Mouse (Mus musculus) yolk sac, embryonic 10.5 days (tissue): ENCODE measurements around the gene Chst8.

Experiments used
- DNase-seq: peaks from one replicate; pipeline ENCODE4 v3.0.0-alpha.2; 2017; ENCODE audit warnings: low spot score

Chst8 gene

DNA sequence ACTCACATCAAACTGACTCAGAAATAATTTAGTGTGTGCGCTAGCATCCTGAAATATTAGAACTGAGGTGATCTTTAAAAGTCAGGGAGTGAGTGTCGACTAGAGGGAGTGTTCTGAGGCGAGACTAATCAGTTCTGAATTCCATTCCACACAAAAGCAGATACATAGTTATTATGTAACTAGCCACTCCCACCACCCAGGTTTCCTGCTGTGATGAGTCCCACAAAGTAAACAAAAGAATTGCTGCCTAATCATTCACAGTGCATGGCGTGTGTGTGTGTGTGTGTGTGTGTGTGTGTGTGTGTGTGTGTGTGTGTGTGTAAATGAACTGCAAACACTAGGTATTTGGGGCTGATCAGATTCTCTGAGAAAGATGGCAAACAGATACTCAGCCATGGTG, 108.1 kb downstream of the Chst8 start:
- DNase-seq: peak; percentile 33

DNA sequence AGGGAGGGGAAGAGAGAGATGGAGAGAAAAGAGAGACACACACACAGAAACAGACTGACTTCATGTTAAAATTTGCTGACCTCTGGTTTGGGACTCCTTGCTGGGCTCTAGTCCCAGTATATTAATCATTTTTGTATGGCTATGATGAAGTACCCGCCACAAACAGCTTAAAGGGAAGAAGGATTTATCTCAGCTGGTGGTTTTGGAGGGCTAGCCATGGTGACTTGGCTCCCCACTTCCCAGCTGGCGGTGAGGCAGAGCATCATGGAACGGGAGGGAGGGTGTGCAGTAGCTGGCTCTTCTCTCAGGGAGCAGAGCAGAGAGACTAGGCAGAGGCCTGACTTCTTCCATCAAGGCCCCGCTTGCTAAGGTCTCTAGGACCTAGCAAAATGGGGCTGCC, 109.1 kb downstream of the Chst8 start:
- no peak for DNase-seq

DNA sequence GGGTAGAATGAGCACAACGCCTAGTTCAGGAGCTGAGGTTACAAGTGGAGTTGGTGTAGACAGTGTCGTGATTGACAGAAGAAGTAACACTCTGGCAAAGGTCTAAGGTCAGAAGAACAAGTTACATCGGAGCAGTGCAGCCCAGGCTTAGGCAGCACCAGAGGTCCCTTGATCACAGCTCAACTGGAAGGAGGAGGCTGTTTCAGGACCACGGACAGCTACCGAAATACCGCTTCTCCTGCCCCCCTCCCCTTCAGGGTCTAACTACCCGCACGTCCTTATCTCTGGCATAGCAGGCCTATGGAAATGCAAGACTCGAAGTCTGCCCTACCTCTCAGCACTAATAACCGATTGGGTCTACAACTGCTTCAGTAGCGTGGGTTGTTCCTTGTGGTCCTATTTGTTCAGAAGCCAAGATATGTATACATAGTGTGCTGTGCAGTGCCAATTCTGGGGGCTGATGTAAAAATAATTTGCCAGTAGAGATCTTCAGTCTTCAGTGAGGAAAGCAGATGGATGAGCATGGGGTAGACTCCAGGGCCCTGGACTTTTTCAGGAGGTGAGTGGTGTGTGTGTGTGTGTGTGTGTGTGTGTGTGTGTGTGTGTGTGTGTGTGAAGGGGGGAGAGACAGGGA, 109.7 kb downstream of the Chst8 start:
- DNase-seq: peak; percentile 58

GRCm38 (mm10) chr7:34699888-34700287, 112.6 kb downstream of the Chst8 start:
- no peak for DNase-seq

DNA sequence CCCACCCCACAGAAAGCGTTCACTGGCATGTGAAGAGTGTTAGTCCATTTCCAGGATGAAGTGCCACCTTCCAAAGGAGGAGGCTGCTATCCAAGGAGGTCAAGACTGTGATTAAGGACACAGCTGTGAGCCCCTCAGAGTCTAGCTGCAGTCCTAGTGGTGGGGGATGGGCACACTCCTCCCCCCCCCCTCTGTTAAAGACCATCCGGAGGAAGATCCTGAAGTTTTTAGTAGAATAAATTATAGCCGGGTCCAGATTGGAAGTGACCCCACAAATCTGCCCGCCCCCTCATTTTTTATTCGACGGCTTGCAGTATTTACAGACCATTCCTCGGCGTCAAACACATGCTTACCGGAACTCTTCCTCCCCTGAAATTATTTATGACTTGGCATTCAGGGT, 114.3 kb downstream of the Chst8 start:
- DNase-seq: no peak

GRCm38 (mm10) chr7:34696086-34696485, 116.4 kb downstream of the Chst8 start:
- DNase-seq: no peak

DNA sequence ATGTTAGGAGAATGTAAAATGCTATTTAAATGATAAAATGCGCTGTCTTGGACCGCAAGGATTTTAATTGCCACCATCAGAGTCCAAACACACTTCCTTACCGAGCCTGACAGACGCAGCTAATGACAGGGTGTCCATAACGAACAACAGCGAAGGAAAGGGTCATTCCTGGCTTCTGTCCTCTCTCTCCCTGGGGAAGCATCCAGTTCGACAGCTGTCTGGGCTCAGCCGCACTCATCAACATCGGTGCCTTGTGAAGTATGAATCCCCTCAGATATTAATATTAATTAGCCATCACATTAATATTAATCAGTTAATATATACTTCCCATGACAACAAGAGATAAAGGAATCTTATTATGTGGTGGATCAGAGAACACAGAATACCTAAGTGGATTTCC, 117.6 kb downstream of the Chst8 start:
- DNase-seq: no peak

DNA sequence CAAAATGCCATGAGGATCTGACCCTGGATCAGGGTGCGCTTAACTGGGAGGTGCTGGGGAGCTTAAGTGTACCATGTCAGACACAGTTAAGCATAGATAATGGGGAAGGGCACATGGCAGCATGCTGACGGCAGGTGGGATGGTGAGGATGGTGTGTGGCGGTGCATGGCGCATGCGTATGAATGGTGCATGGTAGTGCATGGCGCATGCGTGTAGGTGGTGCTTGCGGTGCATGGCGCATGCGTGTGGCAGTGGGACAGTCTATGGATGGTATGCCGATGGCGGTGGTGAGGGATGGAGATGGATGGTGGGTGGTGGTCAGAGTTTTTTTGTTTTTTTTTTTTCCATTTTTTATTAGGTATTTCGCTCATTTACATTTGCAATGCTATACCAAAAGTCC, 118.6 kb downstream of the Chst8 start:
- DNase-seq: no peak

GRCm38 (mm10) chr7:34693072-34693471, 119.4 kb downstream of the Chst8 start:
- DNase-seq: no peak

DNA sequence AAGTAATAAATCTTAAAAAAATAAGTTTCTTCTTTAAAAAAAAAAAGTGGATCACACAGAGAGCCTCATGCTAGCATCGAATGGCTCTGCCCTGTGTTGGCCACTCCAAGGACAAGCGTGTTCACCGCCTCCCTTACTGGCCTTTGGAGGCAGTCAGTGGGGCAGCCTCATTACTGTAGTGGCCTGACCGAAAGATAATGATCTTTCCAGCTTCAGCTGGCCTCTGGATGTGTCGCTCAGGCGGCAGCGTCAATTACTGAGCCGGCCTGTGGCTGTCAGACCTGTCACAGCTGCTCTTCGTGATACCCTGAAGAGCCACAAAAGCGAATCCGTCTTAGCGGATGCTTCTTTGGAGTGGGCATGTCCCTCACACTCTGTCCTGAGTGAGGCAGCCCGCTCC, 122.4 kb downstream of the Chst8 start:
- DNase-seq: no peak

DNA sequence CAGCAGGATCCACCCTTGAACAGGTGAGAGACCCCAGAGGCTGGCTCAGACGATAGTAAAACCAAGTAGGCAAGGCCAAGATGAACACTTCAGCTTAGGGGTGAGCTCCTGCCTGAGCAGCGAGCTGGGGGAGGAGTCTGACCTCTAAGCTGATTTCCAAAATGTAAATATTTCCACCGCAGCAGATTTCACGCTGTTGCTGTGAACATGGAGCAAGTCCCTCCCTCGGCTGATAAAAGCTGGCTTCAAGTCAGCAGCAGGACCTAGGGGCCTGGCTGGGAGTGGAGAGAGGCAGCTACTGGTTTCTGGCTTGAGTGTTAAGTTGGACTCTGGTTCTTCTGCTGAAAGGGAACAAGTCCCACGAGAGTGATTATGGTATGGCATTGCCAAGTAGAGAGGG, 123.5 kb downstream of the Chst8 start:
- DNase-seq: peak; percentile 32

DNA sequence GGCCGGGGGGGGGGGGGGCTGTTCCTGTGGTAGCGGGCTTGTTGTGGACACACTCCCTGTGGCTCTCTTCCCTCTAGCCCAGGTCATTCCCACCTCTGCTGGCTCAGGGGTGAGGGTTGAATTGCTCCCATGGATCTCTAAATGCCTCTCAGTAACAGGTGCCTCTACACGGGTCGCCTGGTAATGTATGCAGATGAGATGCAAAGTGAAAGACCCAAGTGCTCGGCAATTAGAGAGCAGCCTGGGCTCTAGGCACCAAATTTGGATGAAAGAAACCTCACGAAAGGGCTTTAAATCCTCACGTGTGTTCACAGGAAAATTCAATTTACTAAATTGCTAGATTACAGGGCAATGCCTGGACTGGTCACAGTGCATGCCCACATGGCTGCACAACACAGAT, 126.7 kb downstream of the Chst8 start:
- DNase-seq: no peak

DNA sequence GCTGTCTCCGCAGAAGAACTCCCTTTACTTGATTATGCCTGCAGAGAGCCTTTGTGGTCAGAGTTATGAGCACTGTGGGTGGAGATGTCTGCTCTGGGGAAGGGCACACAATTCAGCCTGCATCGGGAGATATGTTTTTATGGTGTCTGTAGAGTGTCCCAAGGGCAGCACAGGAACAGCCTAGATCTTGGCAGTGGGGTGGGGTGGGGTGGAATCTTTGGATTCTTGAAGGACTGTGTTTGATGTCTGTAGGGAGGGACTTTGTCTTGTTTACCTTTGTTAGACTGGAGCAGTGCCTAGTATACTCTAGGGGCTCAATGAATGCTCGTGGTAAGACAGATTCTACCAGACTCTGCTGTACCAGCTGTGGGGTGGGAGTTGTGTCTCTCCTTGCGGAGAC, 127.3 kb downstream of the Chst8 start:
- DNase-seq: no peak

GRCm38 (mm10) chr7:34680771-34681421, 131.6 kb downstream of the Chst8 start:
- no peak for DNase-seq

DNA sequence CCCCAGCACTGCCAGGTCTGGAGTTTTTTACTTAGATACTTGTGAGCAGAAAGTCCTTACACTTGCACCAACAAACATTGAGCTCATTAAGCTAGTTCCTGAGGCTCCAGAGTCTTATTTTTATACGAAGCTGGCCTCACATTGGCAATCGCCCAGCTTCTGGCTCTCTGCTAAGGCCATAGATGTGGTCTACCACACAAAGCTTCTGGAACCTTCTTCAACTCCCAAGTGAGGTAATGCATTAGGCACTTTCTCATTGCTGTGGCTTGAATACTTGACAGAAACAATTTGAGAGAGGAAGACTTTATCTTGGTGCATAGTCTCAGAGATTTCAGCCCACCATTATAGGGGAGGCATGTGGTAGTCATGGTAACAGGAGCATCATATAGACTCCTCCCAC, 132.6 kb downstream of the Chst8 start:
- DNase-seq: no peak

DNA sequence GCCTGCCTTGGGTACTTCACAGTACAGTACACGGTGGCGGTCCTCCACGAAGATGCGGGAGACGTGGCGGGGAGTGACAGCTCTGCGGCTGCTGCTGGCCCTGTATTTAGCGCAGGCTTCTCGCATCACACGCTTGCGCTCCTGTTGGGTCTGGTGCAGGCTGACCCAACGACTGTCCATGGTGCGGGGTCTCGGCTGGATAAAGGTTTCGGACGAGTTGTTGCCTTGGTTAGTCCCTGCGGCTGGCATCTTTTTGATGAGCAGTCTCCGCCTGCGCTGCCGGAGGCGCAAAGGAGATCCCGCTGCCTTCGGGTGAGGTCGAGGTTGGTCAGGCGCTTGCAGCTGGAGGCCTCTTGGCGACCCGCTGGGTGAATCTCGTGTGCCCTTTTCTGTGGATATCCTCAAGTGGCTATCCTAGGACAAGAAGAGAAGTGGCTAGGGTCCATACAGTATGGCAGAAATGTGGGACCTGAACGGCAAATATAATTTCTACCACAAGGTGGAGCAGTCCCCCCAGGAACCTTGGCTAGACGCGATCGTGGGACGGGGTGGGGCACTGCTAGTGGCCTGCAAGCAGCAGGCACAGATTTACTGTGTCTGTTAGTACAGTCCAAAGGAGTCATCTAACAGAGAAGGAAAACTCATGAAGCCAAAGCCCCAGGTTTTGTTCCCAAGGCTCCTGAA, 136.5 kb downstream of the Chst8 start:
- peak; percentile 36 for DNase-seq

- no peak for DNase-seq
These were observed 137.3 kb downstream of the Chst8 start for GRCm38 (mm10) chr7:34675120-34675790.

DNA sequence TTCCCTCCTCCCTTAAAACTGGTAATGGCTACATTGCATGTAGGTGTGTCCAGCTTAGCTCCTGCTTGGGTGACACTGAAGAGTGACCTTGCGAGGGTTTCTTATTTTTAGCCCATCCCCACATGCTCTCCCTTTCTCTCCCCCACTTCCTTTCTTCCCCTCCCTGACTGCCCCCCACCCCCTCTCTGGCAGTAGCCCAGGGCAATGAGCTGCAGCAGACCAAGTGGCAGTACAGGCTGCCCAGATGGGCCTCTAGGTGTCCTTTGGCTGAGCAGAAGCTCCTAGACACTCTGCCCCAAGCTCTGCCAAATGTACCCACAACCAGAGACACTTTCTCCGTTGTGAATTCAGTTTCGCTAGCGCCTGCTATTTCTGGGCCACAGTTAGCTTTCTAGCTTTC, 139.6 kb downstream of the Chst8 start:
- DNase-seq: no peak

DNA sequence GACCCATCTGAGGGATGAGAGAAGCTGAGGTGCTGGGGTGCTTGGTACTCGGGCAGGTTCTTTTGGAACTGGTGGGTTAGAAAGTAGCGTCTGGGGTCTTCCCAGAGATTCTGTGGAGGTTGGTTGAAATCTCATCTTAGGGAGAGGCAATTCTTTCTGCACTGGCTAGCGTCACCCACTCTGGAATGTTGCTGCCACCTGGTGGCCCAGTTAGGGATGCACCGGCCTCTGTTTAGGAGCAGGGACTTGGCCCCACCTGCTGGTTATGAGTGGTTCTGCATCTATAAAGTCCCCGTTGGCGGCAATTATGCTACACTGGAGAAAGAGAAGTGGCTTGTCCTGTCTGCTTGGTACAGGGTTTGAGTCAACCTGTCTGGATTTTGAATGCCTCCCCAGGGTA, 140.6 kb downstream of the Chst8 start:
- peak; percentile 68 for DNase-seq

DNA sequence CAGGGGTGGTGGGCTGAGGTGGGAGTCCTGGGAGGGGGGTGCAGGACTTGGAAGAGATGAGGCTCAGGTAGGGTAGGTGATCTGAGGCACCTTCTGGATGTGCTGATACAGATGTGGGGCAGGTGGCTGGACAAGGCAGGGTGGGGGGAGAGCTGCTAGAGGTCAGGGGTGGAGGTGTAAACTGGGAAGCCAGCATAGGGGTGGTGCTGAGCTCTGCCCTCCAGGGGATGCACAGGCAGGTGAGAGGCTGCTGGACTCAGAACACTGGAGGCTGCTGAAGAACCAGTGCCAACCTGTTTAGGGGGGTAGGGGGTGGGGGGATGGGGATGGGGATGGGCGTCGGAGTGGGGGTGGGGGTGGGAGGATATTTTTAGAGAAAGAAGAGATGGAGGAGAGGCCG, 141.7 kb downstream of the Chst8 start:
- DNase-seq: no peak

DNA sequence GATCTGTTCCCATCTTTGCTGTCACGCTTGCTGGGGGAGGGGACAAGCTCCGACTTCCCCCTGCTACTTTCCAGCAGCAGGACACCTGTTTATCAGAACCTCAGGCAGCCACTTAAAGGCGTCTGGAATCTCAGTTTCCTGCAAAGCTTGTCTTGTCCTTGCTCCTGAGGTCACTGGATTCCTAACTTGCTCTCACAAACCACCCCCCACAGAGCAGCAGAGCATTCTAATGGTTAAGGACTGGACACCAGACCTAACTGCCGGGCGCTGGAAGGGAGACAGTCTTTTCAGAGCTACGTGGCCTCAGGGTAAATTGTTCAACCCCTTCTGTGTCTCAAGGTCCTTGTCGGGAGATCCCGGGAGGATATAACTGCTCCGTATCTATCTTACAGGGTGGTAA, 143.2 kb downstream of the Chst8 start:
- DNase-seq: peak; percentile 28

DNA sequence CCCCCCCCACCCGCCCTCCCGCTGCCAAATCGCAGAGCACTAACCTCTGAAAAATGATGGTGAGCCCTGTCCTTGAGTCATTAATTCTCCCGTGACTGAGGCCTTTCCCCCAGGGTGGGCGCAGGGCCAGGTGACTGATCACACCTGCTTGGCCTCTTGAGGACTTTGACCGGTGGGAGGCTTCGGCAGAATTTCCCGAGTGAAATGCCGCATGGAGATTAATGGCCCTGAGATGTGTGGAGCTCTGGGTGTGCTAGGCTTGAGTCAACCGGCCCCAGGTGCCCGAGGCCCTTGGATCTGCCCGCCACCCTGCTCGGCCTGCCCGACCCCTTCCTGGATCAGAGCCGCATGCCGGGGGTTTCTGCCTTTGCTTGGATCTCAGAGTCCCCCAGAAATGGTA, 144.6 kb downstream of the Chst8 start:
- DNase-seq: no peak

GRCm38 (mm10) chr7:34663145-34663544, 149.4 kb downstream of the Chst8 start:
- DNase-seq: no peak
